Mouse (Mus musculus) liver, adult 2 months (tissue): ENCODE results near the gene 0610030E20Rik.

Source experiments
- CTCF ChIP-seq: fragments of 200-500 bp; IDR thresholded peaks from 2 replicates; pipeline ENCODE4 v1.5.1; 2011; ENCODE audit warnings: low read depth, low read length, control low read depth
- POLR2A ChIP-seq: fragments of 200-500 bp; IDR thresholded peaks from 2 replicates; pipeline ENCODE4 v1.6.1; 2011; ENCODE audit warnings: low read length, control low read depth; ENCODE audit not compliant: insufficient read depth; ENCODE audit errors: extremely low read depth

DNA sequence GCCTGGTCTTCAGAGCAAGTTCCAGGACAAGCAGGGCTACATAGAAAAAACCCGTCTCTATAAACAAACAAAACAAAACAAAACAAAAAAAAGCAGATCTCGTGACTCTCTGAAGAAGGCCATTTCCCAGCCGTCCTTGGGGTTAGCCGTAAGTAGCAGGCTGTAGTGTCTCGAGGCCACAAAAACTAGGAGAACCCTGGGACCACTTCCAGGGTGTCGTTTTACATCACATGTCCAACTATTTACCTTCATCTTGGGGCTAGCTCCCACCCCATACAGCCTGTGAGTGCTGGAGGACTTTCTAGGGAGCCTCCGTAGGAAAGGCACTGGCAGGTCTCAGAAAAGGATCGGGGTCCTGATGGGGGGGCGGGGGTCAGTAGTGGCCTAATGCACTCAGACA, 43.6 kb upstream of the 0610030E20Rik start:
- TF ChIP-seq POLR2A = no peak
- no peak for TF ChIP-seq CTCF
